Mouse (Mus musculus): ENCODE results near the gene Rhof. TPM values are rescaled to one million over a fixed set of nuclear protein-coding genes. Genes with fewer than 3 reads are reported as not detected.

Gene Rhof
- polyA plus RNA-seq, 1 experiment from 2014 or later: 2.2 TPM

DNA sequence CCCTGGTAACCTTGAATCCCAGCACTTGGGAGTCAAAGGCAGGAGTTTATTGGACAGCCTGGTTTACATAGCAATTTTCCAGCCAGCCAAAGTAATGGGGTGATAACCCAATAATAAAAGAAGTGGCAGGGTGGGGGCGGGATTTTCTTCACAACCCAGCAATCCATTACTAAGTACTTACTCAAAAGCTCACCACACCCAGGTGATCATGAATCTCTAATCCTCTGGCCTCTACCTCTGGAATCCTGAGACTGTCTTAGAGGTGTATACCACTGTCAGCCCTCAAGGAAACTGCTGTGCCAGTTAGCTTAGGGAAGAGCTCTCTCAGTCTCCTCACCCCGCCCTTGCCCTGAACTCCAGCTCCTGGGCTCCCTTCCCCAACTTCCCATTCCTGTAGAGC, 46.0 kb downstream of the Rhof start:
- Histone ChIP-seq H3K27me3 (ENCODE audit: insufficient read depth, poor library complexity, severe bottlenecking) (no peaks in the 10 kb centered on the region), H3K4me1 (replicated peaks) (no peaks in the 10 kb centered on the region), H3K9me3 (0 out of 2 replicates have a peak, but pooled peaks cover 3% of the 10 kb centered on the region), H3K36me3 (0 out of 2 replicates have a peak, but pooled peaks cover 5% of the 10 kb centered on the region), H3K27ac (no peak overlapping the region), H3K4me3 (no peak overlapping the region)
- WGBS: 95% methylated on average over 2 of the region's 2 CpGs
- no peak for DNase-seq (ENCODE audit: low spot score)

DNA sequence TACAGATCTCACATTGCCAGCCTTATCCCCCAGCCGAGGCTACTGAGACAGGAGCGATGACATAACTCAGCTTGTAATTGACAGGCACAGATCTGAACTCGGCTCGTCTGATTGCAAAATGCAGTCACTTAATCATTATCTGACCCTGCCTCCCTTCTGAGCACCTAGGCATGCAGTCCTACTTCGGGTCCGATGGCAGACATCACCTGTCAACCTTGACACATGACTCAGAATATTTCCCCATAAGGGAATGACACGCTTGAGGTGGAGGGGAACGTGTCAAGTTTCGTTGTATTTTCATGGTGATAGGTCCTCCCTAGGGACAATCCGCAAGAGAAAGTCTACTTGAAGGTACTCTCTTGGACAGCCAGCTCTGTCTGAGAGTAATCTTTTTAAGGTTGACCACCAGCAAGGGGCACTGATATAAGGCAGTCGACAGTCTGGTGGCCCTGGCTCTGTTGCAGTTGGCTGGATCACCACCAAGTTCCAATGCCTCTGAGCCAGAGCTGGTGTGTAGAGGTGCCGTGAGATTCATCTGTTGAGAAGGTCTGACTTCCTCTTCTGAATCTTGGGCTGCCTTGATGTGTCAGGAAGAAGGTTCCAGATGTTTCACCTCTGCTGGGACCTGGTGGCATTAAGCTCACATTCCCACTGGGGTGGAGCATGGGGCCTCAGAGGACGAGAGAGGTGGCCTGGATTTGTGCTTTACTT, 49.0 kb downstream of the Rhof start:
- peaks cover 3% of the 10 kb centered on the region; the same call in 1 of the 2 replicates for H3K9me3 ChIP-seq
- no peak overlapping the region for H3K27ac ChIP-seq
- WGBS: 81% methylated on average over 13 of the region's 13 CpGs
- no peaks in the 10 kb centered on the region for H3K4me1 ChIP-seq (replicated peaks)
- no peaks in the 10 kb centered on the region for H3K27me3 ChIP-seq (ENCODE audit: insufficient read depth, poor library complexity, severe bottlenecking)
- peaks cover 2% of the 10 kb centered on the region; the same call in 1 of the 2 replicates for H3K36me3 ChIP-seq
- no peak overlapping the region for H3K4me3 ChIP-seq
- DNase-seq (ENCODE audit: low spot score): no peak

DNA sequence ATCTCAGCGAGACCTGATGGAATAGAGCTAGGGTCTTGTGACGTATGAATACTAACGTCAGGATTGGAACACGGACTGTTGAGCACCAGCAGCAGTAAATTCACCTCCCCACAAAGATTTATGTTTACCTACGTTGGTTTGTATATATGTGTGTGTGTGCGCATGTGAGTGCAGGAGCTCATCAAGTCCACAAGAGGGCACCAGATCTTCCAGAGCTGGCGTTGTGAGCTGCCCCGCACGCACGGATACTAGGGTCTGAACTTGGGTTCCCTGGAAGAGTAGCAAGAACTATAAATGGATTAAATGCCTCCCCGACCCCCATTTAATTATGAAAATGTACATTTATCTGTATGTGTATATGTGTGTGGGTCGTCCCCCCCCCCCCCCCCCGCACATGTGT, 52.0 kb downstream of the Rhof start:
- Histone ChIP-seq H3K4me3 (no peak overlapping the region), H3K4me1 (replicated peaks) (peaks cover 24% of the 10 kb centered on the region), H3K36me3 (peaks cover 2% of the 10 kb centered on the region; the same call in 1 of the 2 replicates), H3K27ac (no peak overlapping the region), H3K9me3 (peaks cover 3% of the 10 kb centered on the region; the same call in 1 of the 2 replicates), H3K27me3 (ENCODE audit: insufficient read depth, poor library complexity, severe bottlenecking) (no peaks in the 10 kb centered on the region)
- WGBS: 92% methylated on average over 13 of the region's 13 CpGs
- no peak for DNase-seq (ENCODE audit: low spot score)

DNA sequence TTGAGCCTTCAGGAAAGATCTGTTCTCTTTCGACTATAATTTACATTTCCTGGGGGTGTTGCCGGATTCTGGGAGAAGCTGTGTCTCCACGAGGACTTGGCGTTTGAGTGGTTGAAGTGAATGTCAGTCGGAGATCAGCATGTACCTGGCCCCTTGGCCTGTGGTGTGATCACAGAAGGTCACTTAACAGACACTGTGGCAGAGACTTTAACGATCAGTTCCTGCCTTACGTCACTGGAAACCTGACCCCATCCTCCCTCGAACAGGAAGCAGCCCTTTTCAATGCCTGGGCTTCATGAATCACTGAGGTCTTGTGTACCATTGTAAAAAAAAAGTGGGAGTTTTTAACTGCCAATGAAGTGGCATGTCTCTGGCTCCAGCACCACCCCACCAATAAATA, 52.5 kb downstream of the Rhof start:
- Histone ChIP-seq H3K36me3 (peaks cover 2% of the 10 kb centered on the region; the same call in 1 of the 2 replicates), H3K27ac (no peak overlapping the region)
- no peak for DNase-seq (ENCODE audit: low spot score)

DNA sequence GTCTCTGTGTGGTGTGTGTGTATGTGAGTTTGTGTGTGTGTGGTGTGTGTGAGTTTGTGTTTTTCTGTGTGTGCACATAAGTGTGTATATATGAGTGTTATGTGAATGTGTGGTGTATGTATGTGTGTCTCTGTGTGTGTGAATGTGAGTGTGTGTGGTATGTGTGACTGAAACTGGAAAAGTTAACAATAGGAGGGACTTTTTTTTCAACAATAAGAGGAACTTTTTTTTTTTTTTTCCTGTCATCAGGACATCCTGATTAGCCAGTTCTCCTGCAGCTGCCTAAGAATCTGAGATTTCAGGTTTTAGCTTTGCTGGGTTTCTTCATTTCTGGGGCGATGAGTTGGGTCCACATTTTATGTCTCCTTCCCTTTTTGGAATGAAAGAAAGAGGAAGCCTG, 52.9 kb downstream of the Rhof start:
- H3K36me3 ChIP-seq: peaks cover 2% of the 10 kb centered on the region; the same call in 1 of the 2 replicates

More for the DNA sequence above, 52.5 kb downstream of the Rhof start:
- H3K4me3 ChIP-seq: no peak overlapping the region
- peaks cover 3% of the 10 kb centered on the region; the same call in 1 of the 2 replicates for H3K9me3 ChIP-seq
- 82% methylated on average over 8 of the region's 8 CpGs for WGBS
- no peaks in the 10 kb centered on the region for H3K27me3 ChIP-seq (ENCODE audit: insufficient read depth, poor library complexity, severe bottlenecking)
- peaks cover 29% of the 10 kb centered on the region for H3K4me1 ChIP-seq (replicated peaks)

DNA sequence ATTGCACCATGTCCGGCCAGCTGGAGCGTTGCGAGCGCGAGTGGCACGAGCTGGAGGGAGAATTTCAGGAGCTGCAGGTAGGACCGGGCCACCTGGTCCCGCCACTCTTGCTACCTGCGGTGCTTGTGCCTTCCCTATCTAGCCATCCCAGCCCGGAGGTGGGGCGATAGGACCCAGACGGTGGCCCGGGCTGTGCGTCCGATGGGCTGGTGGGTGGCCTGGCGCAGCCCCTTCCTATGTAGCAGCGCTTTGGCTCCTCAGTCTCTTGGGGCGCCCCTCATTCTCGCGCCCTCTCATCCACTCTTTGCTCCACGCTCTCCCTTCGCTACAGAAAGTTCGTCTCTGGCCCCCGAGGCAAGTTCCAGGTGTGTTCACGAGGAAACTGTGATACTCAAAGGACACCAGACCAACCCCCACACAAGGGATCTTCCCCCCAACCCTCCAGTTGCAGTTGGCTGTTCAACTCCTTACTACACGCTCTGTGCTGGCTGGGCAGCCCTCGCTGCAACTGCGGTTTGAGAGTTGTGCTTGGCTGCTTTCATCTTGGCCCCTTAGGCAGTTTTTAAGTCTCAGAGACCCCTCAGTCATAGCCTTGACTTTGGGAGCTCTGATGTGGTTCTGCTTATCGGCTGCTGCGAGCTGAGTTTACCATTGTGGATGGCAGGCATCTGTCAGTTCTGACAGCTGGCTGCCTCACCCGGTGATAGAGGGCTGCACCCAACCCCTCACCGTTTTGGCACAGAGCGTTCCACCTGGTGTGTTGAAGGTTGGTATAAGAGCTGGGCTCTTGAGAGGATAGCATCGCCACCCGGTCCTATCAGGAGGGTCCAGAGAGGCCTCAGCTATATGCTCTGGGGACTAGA, 55.8 kb downstream of the Rhof start:
- peaks cover 2% of the 10 kb centered on the region; the same call in 1 of the 2 replicates for H3K36me3 ChIP-seq
- WGBS: 5% methylated on average over 35 of the region's 35 CpGs

More for the DNA sequence above, 52.9 kb downstream of the Rhof start:
- Histone ChIP-seq H3K4me3 (no peak overlapping the region), H3K27ac (no peak overlapping the region), H3K9me3 (peaks cover 3% of the 10 kb centered on the region; the same call in 1 of the 2 replicates), H3K27me3 (ENCODE audit: insufficient read depth, poor library complexity, severe bottlenecking) (no peaks in the 10 kb centered on the region), H3K4me1 (replicated peaks) (peaks cover 30% of the 10 kb centered on the region)
- WGBS: 85% methylated on average over 1 of the region's 1 CpGs
- no peak for DNase-seq (ENCODE audit: low spot score)

DNA sequence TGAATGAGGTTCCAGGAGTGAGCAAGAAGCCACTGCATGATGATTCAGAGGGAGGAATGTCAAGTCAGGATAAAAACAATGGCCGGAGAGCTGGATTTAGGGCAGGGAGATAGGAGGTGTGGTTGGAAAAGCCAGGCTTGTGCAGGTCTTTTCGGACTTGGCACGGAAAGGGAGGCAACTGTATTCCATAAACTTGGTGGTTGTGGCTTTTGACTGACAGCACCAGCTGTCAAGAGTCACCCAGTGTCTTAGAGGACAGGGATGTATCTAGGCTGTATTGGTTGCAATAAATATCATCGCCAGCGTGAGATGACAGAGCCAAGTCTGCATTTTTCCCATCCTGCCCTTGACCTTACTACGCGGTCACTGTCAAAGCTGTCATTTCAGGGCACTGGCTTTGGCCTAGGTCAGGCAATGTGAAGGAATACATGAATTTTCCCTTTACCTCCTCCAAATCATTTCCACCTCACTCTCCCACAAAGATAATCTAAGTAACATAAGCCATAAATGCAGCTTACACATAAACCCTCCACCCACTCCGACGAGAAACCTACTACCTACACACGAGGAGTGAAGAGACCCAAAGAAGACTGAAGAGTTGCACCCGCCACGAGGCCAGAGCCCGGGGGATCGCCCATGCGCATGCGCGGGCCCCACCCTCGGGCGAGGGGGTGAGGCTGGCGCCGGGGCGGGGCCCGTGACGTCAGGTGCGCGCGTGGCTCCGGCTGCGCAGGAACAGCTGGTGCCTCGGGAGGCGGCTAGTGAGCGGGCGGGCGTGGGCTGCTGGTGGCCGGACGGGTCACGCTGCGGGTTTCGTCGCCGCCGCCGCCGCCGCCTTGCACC, 56.7 kb downstream of the Rhof start:
- Histone ChIP-seq H3K4me1 (replicated peaks) (peaks cover 30% of the 10 kb centered on the region), H3K27ac (peak overlapping the region; percentile 90), H3K9me3 (peaks cover 3% of the 10 kb centered on the region; the same call in 1 of the 2 replicates), H3K36me3 (peaks cover 2% of the 10 kb centered on the region; the same call in 1 of the 2 replicates), H3K27me3 (ENCODE audit: insufficient read depth, poor library complexity, severe bottlenecking) (no peaks in the 10 kb centered on the region), H3K4me3 (peak overlapping the region; percentile 83)
- WGBS: 9% methylated on average over 45 of the region's 45 CpGs
- peak; percentile 89 for DNase-seq (ENCODE audit: low spot score)

More for the DNA sequence above, 55.8 kb downstream of the Rhof start:
- peak overlapping the region; percentile 90 for H3K27ac ChIP-seq
- H3K4me1 ChIP-seq (replicated peaks): peaks cover 30% of the 10 kb centered on the region
- H3K4me3 ChIP-seq: peak overlapping the region; percentile 83
- peaks cover 3% of the 10 kb centered on the region; the same call in 1 of the 2 replicates for H3K9me3 ChIP-seq
- no peak for DNase-seq (ENCODE audit: low spot score)
- H3K27me3 ChIP-seq (ENCODE audit: insufficient read depth, poor library complexity, severe bottlenecking): no peaks in the 10 kb centered on the region

DNA sequence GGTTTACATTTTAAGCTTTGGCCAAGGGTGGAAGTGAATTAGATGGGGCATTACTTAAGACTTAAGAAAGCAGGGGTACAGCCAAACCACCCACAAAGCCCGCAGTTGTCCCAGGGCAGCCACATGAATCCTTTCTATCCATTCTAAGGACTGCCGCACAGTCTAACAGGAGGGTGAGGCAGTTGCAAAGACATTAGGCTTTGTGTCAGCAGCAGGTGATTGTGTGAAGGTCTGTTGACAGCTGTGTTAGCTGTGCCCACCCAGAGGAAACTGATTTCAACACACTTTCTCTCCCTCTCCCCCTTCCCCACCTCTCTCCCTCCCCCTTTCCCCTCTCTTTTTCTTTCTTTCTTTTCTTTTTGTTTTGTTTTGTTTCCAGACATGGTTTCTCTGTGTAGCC, 63.8 kb downstream of the Rhof start:
- Histone ChIP-seq H3K4me1 (replicated peaks) (0 out of 2 replicates have a peak, but pooled peaks cover 3% of the 10 kb centered on the region), H3K4me3 (no peak overlapping the region), H3K27me3 (ENCODE audit: insufficient read depth, poor library complexity, severe bottlenecking) (no peaks in the 10 kb centered on the region), H3K27ac (no peak overlapping the region), H3K9me3 (no peaks in the 10 kb centered on the region), H3K36me3 (no peaks in the 10 kb centered on the region)
- no peak for DNase-seq (ENCODE audit: low spot score)
- WGBS: 90% methylated on average over 2 of the region's 2 CpGs

DNA sequence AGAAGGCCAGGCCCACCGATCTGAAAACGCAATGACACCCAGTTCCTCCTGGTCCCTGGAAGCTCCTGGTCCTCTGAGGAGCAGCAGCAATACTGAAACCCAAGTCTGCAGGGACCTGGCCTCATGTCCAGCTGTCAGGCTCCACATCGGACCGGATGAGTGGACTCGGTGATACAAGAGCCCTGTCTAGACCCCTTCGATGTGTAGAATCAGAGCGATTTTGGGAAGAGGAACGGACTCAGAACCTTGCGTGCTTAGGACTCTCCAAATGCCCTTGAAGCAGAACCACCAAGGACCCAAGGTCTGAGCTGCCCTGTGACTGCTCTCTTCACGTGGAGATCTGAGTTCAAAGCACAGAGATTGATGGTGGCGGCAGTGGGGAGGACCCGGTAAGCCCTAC, 64.4 kb downstream of the Rhof start, which contains the start of gene Tmem120b:
TSS of gene Tmem120b (plus strand) at position 301 of the 400 bp plus-strand sequence.
- no peak within 1 kb of the TSS for H3K27ac ChIP-seq
- H3K9me3 ChIP-seq: no peaks in the 10 kb centered on the region
- DNase-seq (ENCODE audit: low spot score): no peak
- H3K36me3 ChIP-seq: no peaks in the 10 kb centered on the region
- WGBS: 87% methylated on average over 12 of the region's 12 CpGs
- H3K27me3 ChIP-seq (ENCODE audit: insufficient read depth, poor library complexity, severe bottlenecking): no peaks in the 10 kb centered on the region
- H3K4me3 ChIP-seq: no peak within 1 kb of the TSS
- 0 out of 2 replicates have a peak, but pooled peaks cover 3% of the 10 kb centered on the region for H3K4me1 ChIP-seq (replicated peaks)

DNA sequence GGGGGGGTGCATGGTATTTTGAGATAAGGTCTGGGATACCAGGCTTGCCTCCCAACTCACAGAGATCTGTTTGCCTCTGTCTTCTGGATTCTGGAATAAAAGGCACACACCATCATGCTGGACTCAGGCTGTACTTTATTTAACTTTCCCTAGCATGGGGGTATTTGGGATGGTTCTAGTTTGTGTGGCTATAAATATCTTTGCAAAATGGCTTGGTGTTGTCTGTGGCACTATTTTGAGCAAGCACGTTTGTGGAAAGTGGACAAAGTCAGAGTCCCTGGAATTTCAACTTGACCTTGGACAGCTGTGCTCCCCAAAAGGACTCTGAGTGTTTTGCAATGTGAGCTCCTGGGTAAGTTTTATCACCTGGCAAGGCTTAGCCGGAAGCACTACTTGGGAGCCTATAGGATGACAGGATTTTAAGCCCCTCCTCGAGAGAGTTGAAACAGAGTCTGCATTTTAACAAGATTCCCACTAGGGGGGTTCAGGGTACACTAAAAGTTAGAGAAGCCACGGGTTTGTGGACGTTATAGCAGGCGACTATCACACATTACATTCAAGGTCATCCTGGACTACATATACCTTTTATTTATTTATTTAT, 65.0 kb downstream of the Rhof start:
- DNase-seq (ENCODE audit: low spot score): no peak
- 0 out of 2 replicates have a peak, but pooled peaks cover 3% of the 10 kb centered on the region for H3K4me1 ChIP-seq (replicated peaks)
- H3K27me3 ChIP-seq (ENCODE audit: insufficient read depth, poor library complexity, severe bottlenecking): no peaks in the 10 kb centered on the region
- no peak overlapping the region for H3K4me3 ChIP-seq
- H3K9me3 ChIP-seq: no peaks in the 10 kb centered on the region
- WGBS: 29% methylated on average over 6 of the region's 6 CpGs
- H3K27ac ChIP-seq: no peak overlapping the region
- H3K36me3 ChIP-seq: no peaks in the 10 kb centered on the region

DNA sequence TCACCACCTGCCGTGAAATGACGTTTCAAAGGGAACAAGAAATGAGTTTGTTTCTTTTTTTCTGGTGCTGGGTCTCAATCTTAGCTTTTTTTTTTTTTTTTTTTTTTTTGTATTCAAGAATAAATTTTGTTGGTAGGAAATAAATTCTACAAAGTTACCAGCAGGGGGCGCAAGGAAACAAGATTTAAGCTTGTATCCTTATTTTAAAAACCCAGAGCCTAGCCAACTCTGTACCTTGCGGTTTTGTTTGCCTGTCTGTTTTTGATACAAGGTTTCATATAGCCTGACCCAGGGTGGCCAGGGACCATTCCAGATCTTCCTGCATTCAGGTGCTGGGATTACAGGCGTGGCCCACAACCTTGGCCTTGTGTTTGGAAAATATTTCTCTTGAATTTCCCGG, 68.3 kb downstream of the Rhof start:
- Histone ChIP-seq H3K36me3 (no peaks in the 10 kb centered on the region), H3K4me3 (no peak overlapping the region), H3K27me3 (ENCODE audit: insufficient read depth, poor library complexity, severe bottlenecking) (no peaks in the 10 kb centered on the region), H3K9me3 (no peaks in the 10 kb centered on the region), H3K4me1 (replicated peaks) (0 out of 2 replicates have a peak, but pooled peaks cover 8% of the 10 kb centered on the region), H3K27ac (no peak overlapping the region)
- WGBS: 31% methylated on average over 6 of the region's 6 CpGs
- peak; percentile 48 for DNase-seq (ENCODE audit: low spot score)

Measured in hindbrain, embryonic 10.5 days (tissue).